Mouse (Mus musculus) gastrocnemius, adult 2 months (tissue): ENCODE measurements around the gene Gpn2. TPM values are rescaled to one million over a fixed set of nuclear protein-coding genes. Genes with fewer than 3 reads are reported as not detected.

ENCODE experiments used
- DNase-seq: peaks from one replicate; pipeline ENCODE4 v3.0.0; 2022
- H3K27ac ChIP-seq: fragments of 200-600 bp; 2 replicates; pipeline ENCODE4 v1.8.1; 2022; ENCODE audit warnings: mild to moderate bottlenecking
- H3K4me3 ChIP-seq: fragments of 200-600 bp; 2 replicates; pipeline ENCODE4 v1.8.1; 2022; ENCODE audit warnings: mild to moderate bottlenecking, moderate library complexity
- CTCF ChIP-seq: fragments of 200-600 bp; IDR thresholded peaks from 2 replicates; pipeline ENCODE4 v1.8.1; 2022; ENCODE audit warnings: antibody characterized with exemption, mild to moderate bottlenecking, moderate library complexity
- intact Hi-C: fragments of 180-260 bp; cut with DNase I; formaldehyde crosslinking; loops from one replicate; pipeline ENCODE4 v1.15.1; 2025
- microRNA-seq: library from miRNA; unstranded; fragments of <30 nt; microRNA quantifications from one replicate; pipeline ENCODE4 v1.2.0, GENCODE M21; 2021
- total RNA-seq, 2 experiments: library from RNA; stranded (reverse); gene quantifications; 2 replicates each; pipeline ENCODE4 v1.2.3; 2021

Gene Gpn2
- total RNA-seq, 2 experiments from 2014 or later: 4.9 to 6.3 TPM

DNA sequence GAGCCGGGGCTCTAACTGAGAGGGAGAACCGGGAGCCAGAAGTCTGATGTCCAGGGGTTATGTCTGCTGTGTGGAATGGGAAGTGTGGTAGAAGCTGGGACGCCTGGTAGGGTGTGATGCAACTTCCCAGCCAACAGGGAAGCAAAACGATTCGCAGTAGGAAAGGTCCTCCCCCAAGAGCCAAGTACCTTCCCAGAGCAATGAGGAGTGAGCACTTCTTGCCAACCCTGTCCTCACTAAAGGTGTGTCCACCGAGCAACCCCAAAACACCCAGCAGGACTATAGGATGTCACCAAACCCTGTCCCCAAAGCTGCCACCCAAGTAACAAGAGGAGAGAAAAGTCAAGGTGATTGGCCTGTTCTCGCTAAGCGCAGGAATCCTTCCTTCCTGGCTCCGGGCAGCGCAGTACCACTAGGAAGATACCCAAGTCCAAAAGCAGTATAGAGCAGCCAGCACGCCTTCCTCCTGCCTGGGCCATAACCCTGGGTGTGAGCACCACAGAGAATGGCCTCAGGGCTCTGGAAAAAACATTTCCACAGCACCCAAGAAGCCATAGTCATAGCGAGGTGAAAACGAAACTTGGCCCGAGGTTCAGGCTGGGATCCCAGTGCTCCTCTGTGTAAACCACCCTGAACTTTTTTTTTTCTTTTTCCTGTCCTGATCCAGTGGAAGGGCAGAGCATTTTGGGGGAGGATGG lies 47.1 kb downstream of the Gpn2 start:
- peak; percentile 44 for DNase-seq
- H3K27ac ChIP-seq: peak overlapping the region; percentile 87
- intact Hi-C loops: no loop called here
- peak overlapping the region; percentile 88 for H3K4me3 ChIP-seq
- no peak for TF ChIP-seq CTCF

DNA sequence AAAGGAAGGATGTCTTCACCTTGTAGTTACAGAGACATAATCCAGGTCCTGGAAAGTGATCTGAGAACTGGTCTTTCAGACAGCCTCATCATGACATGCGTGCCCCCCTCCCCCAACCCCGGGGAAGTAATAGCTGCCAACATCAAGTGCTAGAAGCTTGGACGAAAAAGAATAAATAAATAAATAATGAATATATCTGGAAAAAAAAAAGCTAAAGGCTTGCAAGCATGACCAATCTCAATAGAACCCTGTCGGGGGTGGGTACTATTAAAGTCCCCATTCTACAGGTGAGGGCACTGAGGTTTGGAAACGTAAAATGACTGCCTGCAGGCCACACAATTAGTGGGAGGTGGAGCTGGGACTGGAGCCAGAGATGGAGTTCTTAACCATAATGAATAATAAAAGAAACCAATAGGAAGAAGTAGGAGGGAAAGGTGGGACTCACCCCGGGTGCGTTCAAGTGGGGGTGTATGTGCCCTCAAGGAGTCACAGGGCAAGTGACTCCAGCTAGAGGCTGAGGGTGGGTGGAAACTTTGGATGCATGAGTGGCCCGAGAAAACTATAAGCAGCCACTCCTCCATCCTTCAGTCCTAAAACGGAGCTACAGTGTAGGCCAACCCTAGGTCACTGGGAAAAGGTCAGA lies 47.7 kb downstream of the Gpn2 start:
- DNase-seq: peak; percentile 40
- peak overlapping the region; percentile 87 for H3K27ac ChIP-seq
- TF ChIP-seq CTCF: no peak
- intact Hi-C loops: no loop called here
- peak overlapping the region; percentile 88 for H3K4me3 ChIP-seq

- DNase-seq: peak; percentile 72
- intact Hi-C loops: no loop called here
Observed at GRCm38 (mm10) chr4:133632483-133633327, 48.5 kb downstream of the Gpn2 start.

GRCm38 (mm10) chr4:133633332-133634042 lies 49.3 kb downstream of the Gpn2 start:
- Histone ChIP-seq H3K4me3 (peak overlapping the region; percentile 88), H3K27ac (peak overlapping the region; percentile 87)
- intact Hi-C loops: no loop called here
- TF ChIP-seq CTCF: peak; percentile 80
- peak; percentile 94 for DNase-seq

More at GRCm38 (mm10) chr4:133632483-133633327, 48.5 kb downstream of the Gpn2 start:
- H3K4me3 ChIP-seq: peak overlapping the region; percentile 88
- TF ChIP-seq CTCF: no peak
- H3K27ac ChIP-seq: peak overlapping the region; percentile 87

- intact Hi-C loops: no loop called here
- H3K4me3 ChIP-seq: no peak overlapping the region
- H3K27ac ChIP-seq: peak overlapping the region; percentile 87
- no peak for DNase-seq
- TF ChIP-seq CTCF: no peak
Observed at GRCm38 (mm10) chr4:133634043-133634410, 49.9 kb downstream of the Gpn2 start.

Small RNAs within 50 kb of the gene (microRNA-seq; reads per million reads assigned to microRNA genes)
- not detected for gene Gm23158

Other genes starting within 250 kb of the Gpn2 start
- gene Wdtc1, start 230.9 kb upstream of the Gpn2 start, total RNA-seq: 10 to 100 TPM; 86.7 to 93.4 TPM
- 10 to 100 TPM in 1 of 2 experiments, 1 to 10 TPM in 1; 8.1 to 11.7 TPM for gene Slc9a1, start 214.7 kb upstream of the Gpn2 start, total RNA-seq
- 1 to 10 TPM; 1.1 TPM for gene Tent5b, start 104.2 kb upstream of the Gpn2 start, total RNA-seq
- gene Trnp1, start 85.8 kb upstream of the Gpn2 start, total RNA-seq: under 1 TPM; 0.36 to 0.61 TPM
- gene Kdf1, start 65.4 kb upstream of the Gpn2 start, total RNA-seq: not detected
- gene Nudc, start 38.4 kb upstream of the Gpn2 start, total RNA-seq: 10 to 100 TPM; 45.6 to 53.5 TPM
- gene Nr0b2, start 31.0 kb upstream of the Gpn2 start, total RNA-seq: not detected
- gene Gpatch3, start 9.6 kb upstream of the Gpn2 start, total RNA-seq: 1 to 10 TPM; 3.0 to 3.2 TPM
- 1 to 10 TPM; 1.1 to 1.5 TPM for gene Sfn, start 17.8 kb downstream of the Gpn2 start, total RNA-seq
- gene Zdhhc18, start 65.8 kb downstream of the Gpn2 start, total RNA-seq: 10 to 100 TPM; 25.4 to 32.3 TPM
- gene Pigv, start 88.3 kb downstream of the Gpn2 start, total RNA-seq: 10 to 100 TPM; 10.4 to 11.7 TPM
- gene Arid1a, start 172.4 kb downstream of the Gpn2 start, total RNA-seq: 10 to 100 TPM; 24.1 to 26.2 TPM